Mouse (Mus musculus) left cerebral cortex, postnatal 10 days (tissue): ENCODE measurements around the gene Mphosph9. TPM values are rescaled to one million over a fixed set of nuclear protein-coding genes. Genes with fewer than 3 reads are reported as not detected.
"Not testable (repeated sequence)": the region's sequence is repeated elsewhere in the genome, so short reads cannot be mapped to it uniquely, and the experiment has no call there.

Source experiments
- DNase-seq, 2 experiments: peaks; one replicate each; pipeline ENCODE4 v3.0.0; 2021 to 2022; ENCODE audit warnings: low spot score in 2 of 2, mixed read lengths in 1 of 2; ENCODE audit errors: extremely low spot score in 1 of 2
- intact Hi-C: fragments of 180-260 bp; cut with DNase I; formaldehyde crosslinking; loops from one replicate; pipeline ENCODE4 v1.15.1; 2025
- total RNA-seq, 2 experiments: library from RNA; stranded (reverse); gene quantifications; 2 replicates each; pipeline ENCODE4 v1.2.3; 2021

Mphosph9 gene
- total RNA-seq, 2 experiments from 2014 or later: 19.4 to 23.2 TPM

DNA sequence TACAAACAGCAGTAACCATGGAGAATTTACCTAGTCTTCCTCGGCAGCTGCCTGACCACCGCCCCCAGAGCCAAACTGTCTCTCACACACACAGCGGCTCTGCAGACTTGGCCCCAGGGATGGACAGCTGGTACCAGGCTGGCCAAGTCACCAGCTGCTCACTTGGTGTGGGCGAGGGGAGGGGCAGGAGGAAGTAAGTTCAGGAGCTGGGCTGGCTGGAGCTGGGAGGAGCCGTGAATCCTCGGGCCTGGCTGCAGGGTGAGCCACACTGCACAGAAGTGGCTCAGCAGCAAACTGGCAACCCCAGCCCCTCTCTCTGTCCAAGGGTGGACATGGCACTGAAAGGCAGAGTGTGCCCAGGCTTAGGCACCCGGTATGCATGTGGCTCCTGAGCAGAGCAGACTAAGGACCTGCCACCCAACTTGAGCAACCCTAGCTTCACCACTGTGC is 23.4 kb upstream of the Mphosph9 start:
- intact Hi-C loops: no loop called here
- DNase-seq: peak; percentile 86 to 89

DNA sequence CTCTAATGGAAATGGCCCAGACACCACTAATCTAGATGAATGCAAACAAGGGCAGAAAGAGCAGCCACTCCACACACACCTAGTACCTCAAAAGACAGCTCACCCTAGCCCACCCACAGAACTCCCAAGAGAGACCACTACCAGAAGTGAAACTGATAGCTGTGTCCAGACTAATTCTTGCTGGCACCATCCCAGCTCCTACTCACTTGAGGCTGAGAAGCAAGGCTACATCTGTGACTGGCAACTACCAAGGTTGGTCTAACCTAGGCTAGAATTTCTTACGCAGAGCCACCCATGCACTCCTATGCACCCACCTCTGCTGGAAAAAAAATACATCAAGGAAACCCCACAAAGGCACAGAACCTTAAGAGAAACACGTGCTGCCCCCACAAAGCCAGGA is 22.6 kb upstream of the Mphosph9 start:
- intact Hi-C loops: no loop called here
- no peak for DNase-seq

DNA sequence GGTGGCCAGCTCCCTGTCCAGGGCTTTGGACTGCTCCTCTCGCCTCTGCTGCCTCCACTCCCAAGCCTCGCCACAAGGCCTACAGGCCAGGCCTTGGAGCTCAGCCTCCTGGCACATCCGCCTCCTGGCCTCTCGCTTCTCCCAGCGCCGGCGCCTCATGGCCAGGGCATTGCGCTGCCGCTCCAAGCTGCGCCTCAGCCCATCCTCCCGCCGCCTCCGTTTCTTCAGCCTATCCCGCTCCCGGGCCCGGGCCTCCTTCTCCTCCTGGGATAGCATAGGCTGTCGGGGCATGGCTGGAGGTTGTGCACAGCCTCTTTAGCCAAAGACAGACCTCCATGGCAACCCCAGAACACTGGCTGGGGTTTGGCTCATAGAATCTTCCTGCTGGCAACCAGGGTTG is 21.4 kb upstream of the Mphosph9 start:
- intact Hi-C loops: no loop called here
- DNase-seq: peak in 1 of 2 experiments; percentile 64

DNA sequence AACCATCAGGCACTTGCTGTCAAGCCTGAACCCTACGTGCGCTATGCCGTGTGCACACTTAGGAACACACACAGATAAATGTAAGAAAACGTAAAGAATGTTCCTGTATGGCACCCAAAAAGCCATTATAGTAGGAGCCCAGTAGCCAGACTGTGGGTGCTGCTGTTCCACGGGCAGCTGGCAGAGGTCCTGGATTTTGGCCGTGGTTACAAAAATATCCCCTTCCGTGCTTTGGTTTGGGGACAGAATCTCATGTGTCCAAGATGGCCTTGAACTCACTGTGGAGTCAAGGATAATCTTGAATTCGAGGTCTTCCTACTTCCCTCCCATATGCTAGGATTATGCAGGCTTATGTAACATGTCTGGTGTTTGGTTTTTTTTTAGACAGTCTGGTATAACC is 15.1 kb upstream of the Mphosph9 start:
- intact Hi-C loops: no loop called here
- DNase-seq: no peak

- DNase-seq: peak in 1 of 2 experiments; percentile 48
- intact Hi-C loops: not testable (repeated sequence)
Measured at GRCm38 (mm10) chr5:124341753-124342339, 14.1 kb upstream of the Mphosph9 start.

GRCm38 (mm10) chr5:124338791-124339190 is 11.0 kb upstream of the Mphosph9 start:
- intact Hi-C loops: no loop called here
- DNase-seq: no peak

GRCm38 (mm10) chr5:124337909-124338308 is 10.1 kb upstream of the Mphosph9 start:
- intact Hi-C loops: no loop called here

GRCm38 (mm10) chr5:124337103-124337502 is 9.3 kb upstream of the Mphosph9 start:
- no peak for DNase-seq
- intact Hi-C loops: no loop called here

More at GRCm38 (mm10) chr5:124337909-124338308, 10.1 kb upstream of the Mphosph9 start:
- peak in 1 of 2 experiments; percentile 68 for DNase-seq

GRCm38 (mm10) chr5:124334392-124334791 is 6.6 kb upstream of the Mphosph9 start:
- DNase-seq: peak; percentile 71 to 79
- intact Hi-C loops: no loop called here

DNA sequence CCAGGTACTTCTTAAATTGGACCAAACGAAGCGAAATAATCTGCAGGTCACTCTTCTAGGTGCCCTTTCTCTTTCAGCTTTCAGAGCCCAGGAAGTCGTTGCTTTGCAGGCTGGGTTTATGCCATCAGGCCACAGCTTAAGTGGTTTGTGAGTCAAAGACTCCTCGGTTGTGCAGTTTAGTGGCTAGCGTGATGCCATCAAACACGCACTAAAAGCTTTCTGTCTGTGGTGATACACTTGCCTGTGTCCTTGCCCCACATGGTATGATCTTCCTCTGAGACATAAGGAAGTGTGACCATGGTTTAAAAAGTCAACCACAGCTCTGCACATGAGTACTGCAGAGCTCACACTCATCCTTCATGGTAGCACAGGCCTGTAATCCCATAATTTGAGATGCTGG is 2.3 kb upstream of the Mphosph9 start:
- intact Hi-C loops: no loop called here
- no peak for DNase-seq

- intact Hi-C loops: no loop called here
- DNase-seq: no peak
Measured at GRCm38 (mm10) chr5:124326829-124327228, 943 bp downstream of the Mphosph9 start.

GRCm38 (mm10) chr5:124317648-124318047 is 10.1 kb downstream of the Mphosph9 start:
- DNase-seq: no peak
- intact Hi-C loops: no loop called here

DNA sequence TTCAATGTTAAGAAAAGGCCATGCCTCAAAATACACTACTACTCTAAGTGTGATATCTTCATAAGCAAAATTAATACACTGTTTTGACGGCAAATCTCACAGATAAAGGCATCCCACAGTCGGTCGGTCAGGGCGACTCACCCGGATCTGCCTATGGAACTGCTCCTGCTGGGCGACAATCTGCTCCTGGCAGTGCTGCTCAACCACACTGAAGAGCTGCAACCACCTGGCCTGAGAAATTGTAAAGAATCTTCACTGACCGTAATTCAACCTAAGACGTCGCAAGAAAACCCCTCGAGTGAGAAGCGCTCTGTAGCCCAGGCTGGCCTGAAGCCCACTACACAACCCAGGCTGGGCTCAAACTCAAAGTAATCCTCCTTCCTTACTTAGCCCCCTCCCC is 11.8 kb downstream of the Mphosph9 start:
- no peak for DNase-seq
- intact Hi-C loops: no loop called here

DNA sequence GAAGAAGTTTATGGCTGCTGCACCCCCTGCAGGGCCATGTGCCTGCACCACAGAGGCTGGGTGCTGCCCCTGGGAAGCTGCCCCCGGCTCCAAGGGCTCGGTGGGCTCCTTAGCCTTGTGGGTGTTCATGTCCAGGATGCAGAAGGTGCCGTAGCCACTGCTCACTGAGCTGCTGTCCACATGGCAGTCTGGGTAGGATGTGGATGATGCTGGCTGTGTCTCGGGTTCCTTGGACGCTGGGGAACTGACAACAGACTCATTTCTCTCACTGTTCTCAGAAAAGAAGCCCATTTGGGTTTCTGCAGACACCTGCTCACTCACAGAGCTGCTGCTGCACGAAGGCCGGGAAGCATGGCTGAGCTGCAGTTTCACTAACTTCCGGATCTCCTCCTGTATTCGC is 12.3 kb downstream of the Mphosph9 start:
- intact Hi-C loops: no loop called here
- DNase-seq: no peak

- intact Hi-C loops: no loop called here
- no peak for DNase-seq
Measured at GRCm38 (mm10) chr5:124310091-124310490, 17.7 kb downstream of the Mphosph9 start.

- intact Hi-C loops: no loop called here
- no peak for DNase-seq
Measured at GRCm38 (mm10) chr5:124309155-124309554, 18.6 kb downstream of the Mphosph9 start.

DNA sequence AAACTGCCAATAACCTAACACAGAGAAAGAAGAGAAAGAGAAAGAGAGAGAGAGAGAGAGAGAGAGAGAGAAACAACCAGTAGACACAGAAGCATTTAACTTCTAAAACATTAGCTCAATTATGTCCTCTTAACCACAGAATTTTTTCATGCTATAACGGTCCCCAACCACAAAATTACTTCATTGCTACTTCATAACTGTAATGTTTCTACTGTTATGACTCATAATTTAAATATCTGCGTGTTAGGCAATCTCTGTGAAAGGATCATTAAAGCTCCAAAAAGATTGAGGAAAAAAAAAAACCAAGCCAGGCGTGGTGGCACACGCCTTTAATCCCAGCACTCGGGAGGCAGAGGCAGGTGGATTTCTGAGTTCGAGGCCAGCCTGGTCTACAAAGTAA is 24.9 kb downstream of the Mphosph9 start:
- DNase-seq, intact Hi-C loops: not testable (repeated sequence)

DNA sequence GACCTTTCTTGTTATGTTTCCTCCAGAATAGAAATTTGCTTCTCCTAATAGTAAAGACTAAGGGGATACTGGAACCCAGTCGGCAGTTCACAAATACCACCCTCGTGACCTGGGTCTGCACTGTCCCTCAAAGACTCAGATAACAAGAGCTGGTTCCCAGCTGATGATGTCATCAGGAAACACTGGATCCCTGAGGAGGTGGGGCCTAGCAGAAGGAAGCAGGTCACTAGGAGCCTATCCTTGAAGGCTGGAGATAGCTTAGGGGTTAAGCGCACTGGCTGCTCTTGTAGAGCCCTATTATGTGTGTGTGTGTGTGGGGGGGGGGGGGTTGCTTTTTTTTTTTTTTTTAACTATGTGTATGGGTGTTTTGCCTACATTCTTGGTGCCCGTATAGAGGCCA is 27.6 kb downstream of the Mphosph9 start:
- intact Hi-C loops: no loop called here
- DNase-seq: no peak

DNA sequence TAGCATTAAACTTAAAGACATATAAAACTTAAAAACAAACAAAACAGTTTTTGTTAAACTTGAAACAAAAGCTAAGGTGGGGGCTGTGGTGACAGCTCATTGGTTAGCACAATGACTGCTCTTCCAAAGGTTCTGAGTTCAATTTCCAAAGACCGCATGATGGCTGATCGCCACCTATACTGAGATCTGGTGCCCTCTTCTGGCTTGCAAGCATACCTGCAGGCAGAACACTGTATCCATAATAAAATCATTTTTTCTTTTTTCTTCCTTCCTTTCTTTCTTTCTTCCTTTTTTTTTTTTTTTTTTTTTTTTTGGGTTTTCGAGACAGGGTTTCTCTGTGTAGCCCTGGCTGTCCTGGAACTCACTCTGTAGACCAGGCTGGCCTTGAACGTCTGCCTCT is 28.5 kb downstream of the Mphosph9 start:
- DNase-seq, intact Hi-C loops: not testable (repeated sequence)

- intact Hi-C loops: no loop called here
Measured at GRCm38 (mm10) chr5:124296475-124296874, 31.3 kb downstream of the Mphosph9 start.

GRCm38 (mm10) chr5:124293967-124294366 is 33.8 kb downstream of the Mphosph9 start:
- intact Hi-C loops: no loop called here
- DNase-seq: no peak

More at GRCm38 (mm10) chr5:124296475-124296874, 31.3 kb downstream of the Mphosph9 start:
- no peak for DNase-seq
